18 mouse cellular contexts compared by ENCODE assay signal in genomic region chr16:34088331-34088730, GRCm38 (mm10).
DNase-seq lines count a peak whose midpoint lies in the region; ATAC-seq and TF ChIP-seq lines count a peak whose summit lies in the region.
"Had no signal": no experiment of that assay in that cellular context is flagged by ENCODE, and none has a peak within 500 bp of the region (broad histone marks: within the 10 kb centered on the region; RNA-seq: fewer than 3 reads in every experiment).

No protein-coding gene starts in this region.

- TF ChIP-seq POLR2A in myocyte (IDR thresholded peaks at IDR 0.05; ENCODE audit: insufficient read length, low read depth) = no peak

- no peaks in the 10 kb centered on the region for H3K79me2 ChIP-seq in myocyte (ENCODE audit: control insufficient read depth, insufficient read depth)

- no peak overlapping the region for H3K4me3 ChIP-seq in gastrocnemius, adult 2 months
- no peak overlapping the region for H3K4me3 ChIP-seq in liver, embryonic 11.5 days (ENCODE audit: low read depth, low read length)
- H3K4me3 ChIP-seq in lung, embryonic 16.5 days (ENCODE audit: low read length) = no peak overlapping the region
- no peak overlapping the region for H3K4me3 ChIP-seq in myocyte
- no peak overlapping the region for H3K4me3 ChIP-seq in intestine, embryonic 16.5 days (ENCODE audit: low read length)
- H3K4me3 ChIP-seq: intestine, embryonic 15.5 days; midbrain, embryonic 12.5 days; neural tube, embryonic 13.5 days had no signal

- DNase-seq in gastrocnemius, adult 2 months = no peak
- no peak for DNase-seq in gastrocnemius, adult 8-10 months (ENCODE audit: low spot score in 2 of 2)
- DNase-seq in liver, embryonic 11.5 days (ENCODE audit: low spot score) = no peak
- no peak for DNase-seq in liver
- no peak for DNase-seq in kidney, postnatal 14 days
- DNase-seq: adrenal gland, postnatal 14 days; cerebellum, postnatal 10 days; layer of hippocampus, postnatal 36 days; right cerebral cortex, adult 18-20 months; thymus, adult 18-20 months had no signal

- H3K27me3 ChIP-seq in liver, embryonic 11.5 days (replicated peaks; ENCODE audit: control insufficient read depth, insufficient read depth, low read length) = no peaks in the 10 kb centered on the region
- H3K27me3 ChIP-seq in lung, embryonic 16.5 days (ENCODE audit: control insufficient read depth, insufficient read depth, low read depth, low read length) = no peaks in the 10 kb centered on the region
- H3K27me3 ChIP-seq in myocyte (ENCODE audit: control insufficient read depth, insufficient read depth, insufficient read length) = no peaks in the 10 kb centered on the region
- no peaks in the 10 kb centered on the region for H3K27me3 ChIP-seq in intestine, embryonic 16.5 days (replicated peaks; ENCODE audit: control insufficient read depth, insufficient read depth, low read length)
- H3K27me3 ChIP-seq: intestine, embryonic 15.5 days; neural tube, embryonic 13.5 days had no signal

- peak overlapping the region; percentile 48 for H3K27ac ChIP-seq in gastrocnemius, adult 2 months
- no peak overlapping the region for H3K27ac ChIP-seq in liver, embryonic 11.5 days (ENCODE audit: low read depth, low read length)
- no peak overlapping the region for H3K27ac ChIP-seq in lung, embryonic 16.5 days (ENCODE audit: low read length)
- no peak overlapping the region for H3K27ac ChIP-seq in intestine, embryonic 16.5 days (ENCODE audit: low read length)
- H3K27ac ChIP-seq: hindbrain, embryonic 14.5 days; intestine, embryonic 15.5 days; midbrain, embryonic 12.5 days had no signal

- H3K9ac ChIP-seq in liver, embryonic 11.5 days (ENCODE audit: low read depth, low read length) = no peak overlapping the region; the same call in 1 of the 2 replicates
- no peak overlapping the region for H3K9ac ChIP-seq in lung, embryonic 16.5 days (ENCODE audit: low read length)
- H3K9ac ChIP-seq in intestine, embryonic 16.5 days (ENCODE audit: low read depth, low read length) = no peak overlapping the region
- H3K9ac ChIP-seq: hindbrain, embryonic 14.5 days; intestine, embryonic 15.5 days; midbrain, embryonic 12.5 days; neural tube, embryonic 13.5 days had no signal

- no peak for TF ChIP-seq CTCF in gastrocnemius, adult 2 months (IDR thresholded peaks at IDR 0.05)

- no peak overlapping the region for H3ac ChIP-seq in myocyte (ENCODE audit: control insufficient read depth, insufficient read length)

- 46% methylated on average over 4 of the region's 4 CpGs for WGBS in liver, embryonic 11.5 days
- WGBS in lung, embryonic 16.5 days = 31% methylated on average over 4 of the region's 4 CpGs
- WGBS in intestine, embryonic 16.5 days = 43% methylated on average over 4 of the region's 4 CpGs

- H3K9me3 ChIP-seq in liver, embryonic 11.5 days (ENCODE audit: control insufficient read depth, low read length) = no peaks in the 10 kb centered on the region
- no peaks in the 10 kb centered on the region for H3K9me3 ChIP-seq in lung, embryonic 16.5 days (ENCODE audit: control insufficient read depth, low read length)
- no peaks in the 10 kb centered on the region for H3K9me3 ChIP-seq in intestine, embryonic 16.5 days (ENCODE audit: control insufficient read depth, low read length)
- H3K9me3 ChIP-seq: intestine, embryonic 15.5 days; midbrain, embryonic 12.5 days; neural tube, embryonic 13.5 days had no signal

- intact Hi-C loops in gastrocnemius, adult 2 months (cut with DNase I) = no loop called here

- H3K4me1 ChIP-seq in liver, embryonic 11.5 days (replicated peaks; ENCODE audit: control insufficient read depth, insufficient read depth, low read length) = peaks cover 11% of the 10 kb centered on the region
- H3K4me1 ChIP-seq in lung, embryonic 16.5 days (replicated peaks; ENCODE audit: control insufficient read depth, insufficient read depth, low read length) = peaks cover 20% of the 10 kb centered on the region
- peaks cover 7% of the 10 kb centered on the region; the same call in 1 of the 2 replicates for H3K4me1 ChIP-seq in intestine, embryonic 16.5 days (ENCODE audit: control insufficient read depth, insufficient read depth, low read length)

- no peak overlapping the region for H3K4me2 ChIP-seq in liver, embryonic 11.5 days
- no peak overlapping the region for H3K4me2 ChIP-seq in lung, embryonic 16.5 days (ENCODE audit: low read depth, low read length)
- H3K4me2 ChIP-seq in myocyte (ENCODE audit: low read depth) = peak overlapping the region; percentile 14
- no peak overlapping the region for H3K4me2 ChIP-seq in intestine, embryonic 16.5 days (ENCODE audit: low read depth, low read length)
- H3K4me2 ChIP-seq: hindbrain, embryonic 14.5 days; intestine, embryonic 15.5 days; midbrain, embryonic 12.5 days; neural tube, embryonic 13.5 days had no signal

- H3K36me3 ChIP-seq in liver, embryonic 11.5 days (ENCODE audit: control insufficient read depth, insufficient read depth, low read length) = no peaks in the 10 kb centered on the region
- H3K36me3 ChIP-seq in lung, embryonic 16.5 days (ENCODE audit: control insufficient read depth, insufficient read depth, low read length) = no peaks in the 10 kb centered on the region
- no peaks in the 10 kb centered on the region for H3K36me3 ChIP-seq in myocyte (ENCODE audit: control insufficient read depth, insufficient read depth)
- H3K36me3 ChIP-seq in intestine, embryonic 16.5 days (ENCODE audit: control insufficient read depth, insufficient read depth, low read length) = no peaks in the 10 kb centered on the region
- H3K36me3 ChIP-seq: intestine, embryonic 15.5 days; midbrain, embryonic 12.5 days had no signal

- ATAC-seq in liver, embryonic 11.5 days (replicated peaks; ENCODE audit: low FRiP score) = 0 out of 2 replicates have a peak, but pooled peaks have one; percentile 15
- peak; percentile 80 for ATAC-seq in lung, embryonic 16.5 days (ENCODE audit: low read depth)
- no peak for ATAC-seq in intestine, embryonic 16.5 days
- ATAC-seq: forebrain, embryonic 16.5 days; intestine, embryonic 15.5 days had no signal

TF ChIP-seq in myocyte, 11 proteins besides CTCF, POLR2A, EP300 and RAD21:
- no peak for TF ChIP-seq MAX (IDR thresholded peaks at IDR 0.05; ENCODE audit: low read depth)
- TF ChIP-seq REST (IDR thresholded peaks at IDR 0.05; ENCODE audit: insufficient read depth, insufficient read length) = no peak
- TF ChIP-seq USF1 (IDR thresholded peaks at IDR 0.05; ENCODE audit: low read depth) = no peak
- TF ChIP-seq SRF (IDR thresholded peaks at IDR 0.05; ENCODE audit: control insufficient read depth, insufficient read length, low read depth) = no peak
- TF ChIP-seq CEBPB (IDR thresholded peaks at IDR 0.05; ENCODE audit: insufficient read depth, poor library complexity, severe bottlenecking) = no peak
- TF ChIP-seq TCF12 (IDR thresholded peaks at IDR 0.05; ENCODE audit: insufficient read depth, poor library complexity, severe bottlenecking) = no peak
- TF ChIP-seq E2F4 (IDR thresholded peaks at IDR 0.05; ENCODE audit: insufficient read depth) = no peak
- TF ChIP-seq MYOG (IDR thresholded peaks at IDR 0.05; ENCODE audit: control insufficient read depth in 1 of 3, insufficient read depth in 1 of 3, insufficient read length in 2 of 3, low read depth in 2 of 3) = no peak
- no peak for TF ChIP-seq TCF3 (IDR thresholded peaks at IDR 0.05; ENCODE audit: insufficient read length, low read depth)
- TF ChIP-seq MYOD1 (IDR thresholded peaks at IDR 0.05; ENCODE audit: control insufficient read depth in 1 of 3, insufficient read length in 2 of 3, low read depth in 2 of 3) = no peak
- TF ChIP-seq POLR2AphosphoS2 (IDR thresholded peaks at IDR 0.05; ENCODE audit: insufficient read length, low read depth) = no peak
